Mouse (Mus musculus) right cerebral cortex, postnatal 36 days (tissue): ENCODE measurements around the gene C77080.

ENCODE experiments used
- DNase-seq, 2 experiments: peaks; one replicate each; pipeline ENCODE4 v3.0.0; 2022; ENCODE audit warnings: low spot score in 2 of 2, mixed read lengths in 1 of 2

C77080 gene

DNA sequence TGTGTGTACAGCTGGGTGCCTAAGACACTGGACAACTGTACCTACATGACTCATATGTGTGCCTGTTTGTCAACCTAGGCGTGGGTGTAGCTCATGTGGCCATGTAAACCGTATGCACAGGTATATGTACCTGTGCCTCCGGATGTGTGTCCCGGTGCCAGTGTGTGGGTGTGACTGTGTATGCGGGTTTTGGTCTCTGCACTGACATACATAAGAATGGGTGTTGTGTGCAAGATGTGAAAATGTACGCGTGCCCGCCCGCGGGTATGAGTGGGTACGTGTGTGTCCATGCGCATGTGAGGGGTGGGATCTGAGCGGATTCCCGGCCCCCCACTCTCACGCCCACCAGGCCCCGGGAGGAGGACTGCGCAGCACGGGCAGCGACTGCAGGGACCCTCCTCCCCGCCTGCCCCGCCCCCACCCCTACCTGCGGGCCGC, 22.6 kb downstream of the C77080 start:
- no peak for DNase-seq

DNA sequence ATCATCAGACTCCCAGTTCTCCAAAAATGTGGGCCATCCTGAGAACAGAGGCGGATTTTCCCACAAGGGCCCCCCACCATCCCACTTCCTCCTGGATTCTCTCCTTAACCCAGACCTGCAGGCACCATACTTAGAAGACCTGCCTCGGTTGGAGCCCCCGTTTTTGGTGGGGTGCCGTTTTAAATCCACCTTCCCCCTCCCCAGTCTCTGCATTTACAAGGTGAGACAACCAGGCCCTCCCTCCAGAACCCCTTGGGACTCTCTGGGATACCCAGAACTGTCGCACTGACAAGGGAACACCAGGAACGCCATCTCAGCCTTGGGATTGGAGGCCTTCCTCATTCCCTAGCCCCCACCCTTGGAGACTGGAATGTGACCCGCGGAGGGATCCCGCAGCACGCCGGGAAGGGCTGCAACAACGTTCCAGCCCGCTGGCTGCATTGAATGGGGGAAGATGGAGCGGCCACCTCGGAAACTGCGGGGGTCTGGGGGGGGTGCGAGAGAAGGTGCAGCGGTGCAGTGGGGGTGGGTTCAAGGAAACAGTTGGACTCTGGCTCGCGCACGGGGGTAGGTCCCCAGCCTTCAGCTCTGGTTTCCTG, 23.3 kb downstream of the C77080 start:
- no peak for DNase-seq

DNA sequence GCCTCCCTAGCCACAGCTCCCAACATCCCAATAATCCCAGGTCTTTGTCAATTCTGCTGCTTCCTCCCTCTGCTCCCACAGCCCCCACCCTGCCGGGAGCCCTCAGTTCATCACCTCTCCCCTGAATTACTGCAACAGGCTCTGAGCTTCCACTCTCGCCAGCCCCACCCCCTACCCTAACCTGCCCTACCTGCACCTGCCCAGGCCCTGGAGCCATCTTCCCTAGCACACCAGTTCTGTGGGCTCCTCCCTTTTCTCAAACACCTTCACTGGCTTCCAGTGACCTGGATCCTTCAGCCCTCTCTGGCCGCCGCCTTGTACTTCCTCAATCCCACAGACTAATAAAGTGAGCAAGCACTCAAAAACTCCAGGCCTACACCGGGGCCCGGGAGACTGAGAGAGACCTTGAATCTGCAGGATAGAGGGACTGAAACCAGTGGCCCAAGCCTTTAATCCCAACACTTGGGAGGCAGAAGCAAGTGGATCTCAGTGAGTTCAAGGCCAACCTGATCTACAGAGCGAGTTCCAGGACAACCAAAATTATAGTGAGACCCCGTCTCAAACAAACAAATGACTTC, 24.9 kb downstream of the C77080 start:
- DNase-seq, result no peak

DNA sequence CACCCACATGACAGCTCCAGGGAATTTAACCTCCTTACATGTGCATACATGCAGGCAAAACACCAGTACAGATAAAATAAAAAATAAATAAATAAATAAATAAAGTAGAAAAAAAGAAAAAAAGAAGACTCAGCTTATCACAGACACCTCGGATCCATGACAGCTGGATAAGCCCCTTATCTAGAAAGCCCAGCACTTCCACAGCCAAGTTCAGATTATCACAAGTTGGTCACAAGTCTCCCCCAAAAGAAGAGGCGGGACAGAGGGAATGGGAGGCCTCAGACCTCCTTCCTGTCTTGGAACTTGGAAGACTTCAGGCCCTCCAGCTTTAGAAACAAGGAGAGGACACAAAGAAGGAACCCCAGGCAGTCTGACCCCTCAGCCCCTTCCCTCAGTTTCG, 26.1 kb downstream of the C77080 start:
- DNase-seq, result no peak

DNA sequence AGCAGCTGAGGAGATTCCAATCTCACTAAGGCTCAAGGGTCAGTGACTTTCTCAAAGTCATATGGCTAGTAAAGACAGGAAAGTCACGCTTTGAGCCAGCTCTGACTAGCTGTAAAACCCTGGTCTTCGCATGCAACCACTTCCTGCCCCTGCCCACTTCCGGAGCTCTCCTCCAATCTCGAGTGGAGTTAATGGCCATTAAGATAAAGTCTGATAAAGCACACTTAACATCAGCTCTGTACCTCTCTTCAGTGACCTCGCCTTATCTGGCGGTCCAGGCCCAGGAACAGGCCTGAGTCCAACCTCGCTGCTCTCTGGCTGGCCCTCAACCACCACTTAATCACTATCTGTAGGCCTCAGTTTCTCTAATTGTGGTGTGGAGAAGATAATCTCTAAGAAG, 26.7 kb downstream of the C77080 start:
- DNase-seq, result no peak

DNA sequence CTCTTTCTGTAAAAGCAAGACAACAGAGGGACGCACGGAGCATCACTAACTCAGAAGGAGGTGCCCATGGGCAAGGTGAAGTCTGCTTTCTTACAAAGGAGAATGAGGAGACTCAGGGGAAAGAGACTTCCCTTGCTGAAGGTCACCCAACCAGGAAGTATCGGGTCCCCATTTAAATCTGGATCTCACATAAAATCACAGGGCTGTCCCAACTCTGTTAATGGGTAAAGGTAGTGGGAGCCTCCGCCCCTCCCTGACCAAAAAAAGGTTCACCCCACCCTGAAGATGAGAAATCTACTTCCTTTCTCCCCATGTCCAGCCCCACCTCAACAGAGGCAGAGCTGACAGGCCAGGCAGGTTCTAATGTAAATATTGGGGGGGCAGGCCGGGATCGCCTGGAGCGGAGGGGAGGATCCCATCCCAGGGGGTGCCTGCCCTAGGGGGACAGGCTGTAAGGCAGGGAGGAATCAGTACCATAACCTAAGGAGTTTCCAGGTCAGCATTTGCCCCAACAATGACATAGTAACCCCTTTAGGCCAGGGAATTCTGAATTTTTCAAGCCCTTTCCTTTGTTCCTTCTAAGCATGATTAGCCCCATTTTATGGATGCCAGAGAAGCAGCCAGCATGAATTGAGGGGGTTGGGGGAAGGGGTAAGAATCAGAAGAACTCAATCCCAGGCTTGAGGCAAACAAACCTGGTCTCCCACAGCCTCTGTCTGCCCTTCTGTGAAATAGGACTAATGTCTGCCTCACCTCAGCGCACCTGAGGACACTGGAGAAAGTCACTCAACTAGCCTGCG, 28.4 kb downstream of the C77080 start:
- DNase-seq, result no peak

DNA sequence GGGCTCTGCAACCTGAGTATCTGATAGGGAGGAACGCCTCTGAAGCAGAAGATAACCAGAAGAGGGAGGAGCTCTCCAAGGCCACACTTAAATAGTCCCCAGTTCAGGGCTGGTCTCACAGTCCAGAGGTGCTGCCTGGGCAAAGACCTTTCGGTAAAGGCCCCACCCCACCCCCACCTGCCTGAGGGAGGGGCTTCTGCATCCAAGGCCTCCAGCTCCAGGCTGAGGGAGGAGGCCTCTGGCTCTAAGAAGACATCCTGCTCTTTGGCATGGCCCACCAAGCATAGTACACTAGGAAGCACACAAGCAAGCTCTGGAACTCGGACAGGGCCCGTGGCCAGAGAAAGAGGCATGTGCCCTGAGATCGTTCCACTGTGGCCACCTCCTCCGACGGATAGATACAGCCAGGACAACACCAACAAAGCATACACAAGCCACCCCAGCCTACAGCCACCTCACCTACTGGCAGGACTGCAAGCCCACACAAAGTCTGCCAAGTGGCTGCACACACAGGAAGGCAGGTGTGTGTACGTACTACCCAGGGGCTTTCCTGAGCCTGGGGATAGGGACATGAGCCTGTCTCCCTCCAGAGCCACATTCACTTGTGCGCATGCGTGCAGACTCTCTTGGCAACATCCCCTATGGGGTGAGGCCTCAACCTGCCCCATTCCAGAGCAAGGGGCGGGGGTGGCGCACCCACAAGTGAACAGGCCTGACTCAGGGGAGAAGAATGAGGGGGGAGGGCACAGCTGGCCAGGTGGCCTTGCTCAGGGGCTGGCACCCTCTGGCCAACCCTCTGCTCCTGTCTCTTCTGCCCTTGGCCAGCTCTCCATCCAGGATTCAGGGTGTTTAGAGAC, 29.4 kb downstream of the C77080 start:
- DNase-seq, result no peak

DNA sequence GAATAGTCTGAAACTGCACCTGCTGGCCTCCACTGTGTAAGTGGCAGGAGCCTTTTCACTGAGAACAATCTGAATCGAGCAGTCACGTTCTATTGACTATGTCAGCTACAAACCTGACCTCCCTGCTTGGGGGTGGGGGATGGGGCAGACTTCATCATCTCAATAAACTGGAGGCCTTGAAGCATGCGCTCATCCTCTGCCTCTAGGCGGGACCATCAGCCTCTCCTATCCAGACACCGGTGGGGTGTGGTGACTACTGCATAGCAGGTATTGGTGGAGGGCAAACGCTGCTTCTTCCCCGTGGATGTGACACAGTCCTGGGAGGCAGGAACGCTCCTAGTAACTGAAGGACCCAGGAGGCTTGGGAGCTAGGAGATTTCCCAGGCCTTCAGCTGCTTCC, 30.3 kb downstream of the C77080 start:
- DNase-seq, result no peak

DNA sequence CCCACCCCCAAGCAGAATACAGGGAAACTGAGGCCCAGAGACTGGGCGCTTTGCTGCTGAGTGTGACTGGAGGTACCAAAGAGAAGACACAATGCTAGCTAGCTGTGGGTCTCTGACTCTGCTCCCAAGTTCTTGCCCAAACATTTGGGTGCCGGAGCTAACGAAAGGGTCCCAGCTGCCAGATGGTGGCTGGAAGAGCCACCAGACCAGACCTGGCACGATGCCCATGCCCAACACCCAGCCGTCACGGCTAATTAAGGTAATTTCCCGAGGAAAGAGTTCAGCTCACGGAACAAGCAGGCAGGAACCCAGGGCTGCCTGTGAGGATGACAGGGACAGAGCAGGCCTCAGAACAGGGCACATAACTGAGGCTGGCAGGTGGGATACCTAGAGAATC, 33.2 kb downstream of the C77080 start:
- DNase-seq, result no peak

DNA sequence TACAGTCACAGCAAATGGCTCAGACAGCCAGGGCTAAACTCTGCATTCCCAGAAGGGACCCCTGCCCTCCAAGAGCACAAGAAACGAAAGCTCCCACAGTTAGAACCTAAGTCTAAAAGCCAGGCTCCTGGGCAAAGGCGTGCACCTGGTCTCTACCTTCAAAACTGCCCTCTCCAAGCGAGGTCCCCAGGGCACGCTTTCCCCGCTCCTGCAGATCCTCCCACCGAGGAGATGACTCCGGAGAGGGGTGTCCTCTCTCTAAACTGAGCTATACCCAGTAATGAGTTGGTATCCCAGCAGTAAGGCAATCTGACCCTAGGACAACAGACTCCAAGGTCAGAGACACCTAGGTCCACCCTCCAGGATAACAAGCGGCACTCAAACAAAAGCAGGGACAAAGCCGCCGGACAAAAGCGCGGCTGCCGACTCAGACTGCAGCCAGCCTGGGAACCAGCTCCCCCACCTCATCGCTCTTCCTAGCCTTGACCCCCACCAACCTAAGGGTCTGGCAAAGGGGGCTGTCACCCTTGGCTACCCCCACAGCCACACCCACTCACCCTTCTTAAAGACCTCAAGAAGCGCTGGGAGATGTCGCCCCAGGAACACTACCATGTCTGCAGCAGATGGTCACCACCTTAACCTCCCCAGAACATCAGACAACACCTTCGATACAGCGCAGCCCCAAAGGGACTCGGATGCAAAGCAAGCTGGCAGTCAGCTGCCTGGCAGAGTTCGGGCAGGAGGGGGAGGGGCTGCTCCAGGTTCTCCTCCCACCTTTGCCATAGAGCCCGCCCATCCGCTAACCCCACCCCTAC, 33.8 kb downstream of the C77080 start:
- DNase-seq, result no peak

DNA sequence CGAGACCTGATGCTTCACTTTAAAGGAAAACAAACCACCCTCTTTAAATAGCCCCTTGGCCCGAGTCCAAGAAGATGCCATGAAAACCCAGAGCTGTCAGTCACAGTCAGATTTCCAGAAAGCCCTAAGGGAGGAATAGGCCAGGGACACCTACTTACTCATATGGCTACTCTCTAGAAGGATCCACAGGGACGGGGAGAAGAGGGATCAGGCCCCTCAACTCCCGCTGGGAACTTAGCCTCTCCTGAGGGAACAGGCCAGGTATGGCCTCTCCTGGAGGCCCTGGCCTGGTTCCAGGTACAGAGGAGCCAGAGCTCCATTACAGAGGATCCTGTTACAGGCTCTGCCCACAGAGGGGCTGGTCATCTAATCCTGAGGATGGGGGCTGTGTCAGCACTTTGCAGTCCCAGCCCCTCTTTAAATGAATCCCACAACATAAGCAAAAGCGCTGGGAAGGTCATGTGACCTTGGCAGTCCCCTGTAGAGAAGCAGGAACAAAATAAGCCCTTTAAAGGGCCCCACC, 34.7 kb downstream of the C77080 start:
- DNase-seq, result no peak

DNA sequence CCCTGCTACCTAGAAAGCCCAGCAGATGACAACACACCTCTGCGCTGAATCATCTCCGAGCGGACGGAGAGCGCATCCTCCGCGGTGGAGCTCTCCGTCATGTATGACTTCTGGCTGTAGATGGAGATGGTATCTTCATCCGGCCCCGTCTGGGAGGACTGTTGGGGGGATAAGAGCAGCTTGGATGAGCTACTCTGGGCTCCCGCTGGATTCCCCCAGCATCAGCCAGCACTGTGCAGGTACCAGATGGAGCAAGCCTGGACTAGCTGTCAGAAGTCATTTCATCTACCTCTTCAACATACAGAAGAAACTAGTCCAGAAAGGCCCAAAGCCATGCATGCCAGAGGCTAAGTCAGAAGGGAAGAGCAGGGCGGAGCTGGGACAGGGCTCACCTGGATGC, 35.9 kb downstream of the C77080 start:
- no peak for DNase-seq

DNA sequence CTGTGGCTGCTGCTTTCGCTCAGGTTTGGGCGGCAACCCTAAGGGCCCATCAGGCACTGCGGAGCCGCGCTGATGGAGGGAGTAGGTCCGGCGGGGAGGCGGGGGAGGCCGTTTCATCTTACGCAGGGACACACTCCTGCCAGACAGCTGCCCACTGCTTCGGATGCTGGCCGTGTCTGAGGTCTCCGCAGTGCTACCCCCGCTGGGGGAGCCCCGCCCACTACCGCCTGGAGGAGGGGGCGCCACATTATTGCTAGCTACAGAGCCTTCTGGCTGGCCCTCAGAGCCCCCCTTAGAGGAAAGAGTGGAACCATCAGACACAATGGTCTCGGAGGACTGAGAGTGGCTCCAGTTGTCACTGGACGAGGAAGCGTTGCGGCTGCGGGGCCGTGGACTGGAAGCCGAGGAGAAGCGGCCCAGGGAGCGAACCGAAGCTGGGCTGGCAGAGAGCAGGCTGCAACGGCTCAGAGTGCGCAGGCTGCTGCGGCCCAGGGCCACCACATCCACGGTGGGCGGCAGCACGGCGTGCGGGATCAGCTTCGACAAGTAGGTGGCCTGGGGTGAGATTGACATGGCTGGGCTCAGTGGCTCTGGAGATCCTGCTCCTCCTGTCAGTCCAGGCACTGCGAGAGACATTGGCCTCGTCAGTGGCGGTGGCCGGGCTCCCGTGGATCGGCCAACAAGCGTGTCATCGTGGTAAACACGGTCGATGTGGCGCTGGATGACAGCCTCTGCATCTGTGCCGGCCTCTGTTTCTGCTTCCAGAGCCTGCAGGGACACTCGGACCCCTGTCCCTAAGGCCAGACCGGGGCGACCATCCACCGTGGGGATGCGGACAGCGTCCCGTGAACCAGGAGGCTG, 37.6 kb downstream of the C77080 start:
- DNase-seq, result no peak

DNA sequence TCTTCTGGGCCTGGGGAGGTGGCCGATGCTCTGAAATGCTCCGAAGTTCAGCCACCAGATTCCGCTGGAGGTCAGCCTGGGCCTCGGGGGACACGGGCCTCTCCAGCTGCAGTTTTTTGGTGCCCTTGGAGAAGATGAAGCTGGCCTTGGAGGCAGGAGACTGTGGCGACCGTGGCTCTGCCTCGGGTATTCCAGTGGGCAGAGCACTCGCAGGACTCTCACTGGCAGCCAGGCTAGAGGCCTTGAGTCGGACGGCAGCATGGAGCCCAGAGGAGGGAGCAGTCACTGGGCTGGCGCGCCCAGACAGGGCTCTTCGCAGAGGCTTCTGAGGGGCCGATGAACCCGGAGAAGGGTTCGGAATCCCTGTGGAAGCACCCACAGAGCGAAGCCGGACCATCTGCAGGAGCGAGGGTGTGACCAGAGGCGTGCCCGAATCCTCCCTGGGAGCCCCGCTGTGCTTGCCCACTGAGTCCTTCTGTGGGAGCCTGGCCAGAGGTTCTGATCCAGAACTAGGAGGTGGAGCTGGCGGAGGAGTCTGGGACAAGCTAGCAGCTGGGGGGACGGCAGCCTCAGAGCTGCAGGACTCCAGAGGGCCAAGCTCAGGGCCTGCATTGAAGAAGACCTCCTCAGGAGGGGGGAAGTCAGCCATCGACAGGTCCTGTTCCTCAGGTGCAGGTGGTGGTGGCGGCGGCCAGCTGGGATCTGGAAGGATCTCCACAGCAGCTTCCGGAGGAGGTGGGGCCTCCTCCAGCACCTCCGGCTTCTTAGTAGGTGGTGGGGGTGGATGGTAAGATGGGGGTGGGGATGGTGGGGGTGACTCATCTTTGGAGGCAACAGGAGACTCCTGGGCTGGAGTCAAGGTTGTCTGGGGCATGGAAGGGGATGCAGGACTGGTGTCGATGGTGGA, 38.9 kb downstream of the C77080 start:
- DNase-seq, result no peak

DNA sequence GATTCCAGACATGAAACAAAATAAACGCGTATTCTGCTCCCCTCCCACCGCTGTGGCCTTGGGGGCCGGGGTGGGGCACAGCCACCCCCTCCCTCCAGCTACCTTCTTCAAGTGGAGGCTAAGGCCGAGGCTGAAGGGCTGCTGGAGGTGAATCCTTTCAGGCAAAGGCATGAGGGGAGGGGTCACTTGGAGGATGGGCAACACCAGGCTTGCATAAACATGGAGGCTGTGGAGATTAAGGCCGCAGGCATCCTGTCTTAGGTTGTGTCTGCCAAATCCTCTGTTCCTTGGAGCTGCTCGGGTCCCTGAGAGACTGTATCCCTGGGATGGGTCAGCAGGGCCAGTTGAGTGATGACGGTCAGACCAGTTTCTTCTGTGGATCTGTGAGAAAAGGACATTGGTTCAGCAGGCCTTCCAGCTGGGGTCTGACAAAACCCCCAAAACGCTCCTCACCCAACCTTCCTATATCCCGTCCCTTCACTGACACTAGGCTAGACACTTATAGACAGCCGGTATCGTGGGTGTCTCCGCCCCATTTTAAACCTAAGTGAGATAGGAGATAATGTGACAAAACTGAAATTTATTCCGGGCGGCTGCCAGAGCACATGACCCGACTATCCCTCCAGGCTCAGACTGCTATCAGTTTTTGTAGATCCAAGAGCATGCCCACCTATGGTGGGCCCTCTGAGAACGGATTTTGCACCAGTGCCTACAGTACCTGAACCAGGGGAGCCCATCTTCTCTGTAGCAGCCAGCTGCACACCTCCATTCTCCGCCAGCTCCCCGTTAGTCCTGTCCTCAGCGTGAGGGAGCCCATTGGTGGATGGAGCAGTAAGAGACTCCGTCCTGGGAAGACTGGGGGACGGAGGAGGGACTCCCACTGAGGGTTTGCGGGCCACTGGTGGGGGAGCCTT, 39.9 kb downstream of the C77080 start:
- no peak for DNase-seq

DNA sequence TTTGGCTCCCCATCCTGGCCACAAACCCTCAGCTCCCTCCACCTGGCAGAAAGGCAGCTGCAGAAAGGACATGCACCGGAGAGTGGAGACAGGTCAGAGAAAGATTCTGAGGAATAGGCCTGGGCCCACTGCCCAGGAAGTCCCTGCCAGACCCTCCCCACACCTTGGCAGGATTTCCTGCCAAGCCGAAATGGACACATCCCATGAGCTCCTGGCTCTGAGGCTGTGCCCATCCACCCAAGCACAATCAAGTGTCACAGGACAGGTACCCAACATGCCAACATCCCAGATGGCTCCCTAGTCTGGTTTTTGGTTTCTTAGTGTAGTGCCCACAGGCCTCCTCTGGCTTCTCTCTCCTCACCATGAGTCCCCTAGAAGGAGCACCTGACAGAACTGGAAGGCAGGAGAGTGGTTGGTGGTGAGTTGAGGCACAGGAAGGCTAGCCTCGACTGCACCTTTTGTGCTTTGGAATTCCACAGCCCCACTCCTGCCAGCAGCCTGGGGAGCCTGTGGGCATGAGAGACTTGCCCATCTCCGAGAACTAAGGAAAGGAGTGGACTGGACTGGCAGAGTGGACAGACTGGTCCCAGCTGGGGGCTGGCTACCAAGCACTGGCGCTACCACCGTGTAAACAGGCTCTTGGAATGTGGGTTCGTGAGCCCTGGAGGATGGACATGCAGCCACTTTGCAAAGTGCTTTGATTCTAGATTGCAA, 40.7 kb downstream of the C77080 start:
- no peak for DNase-seq

DNA sequence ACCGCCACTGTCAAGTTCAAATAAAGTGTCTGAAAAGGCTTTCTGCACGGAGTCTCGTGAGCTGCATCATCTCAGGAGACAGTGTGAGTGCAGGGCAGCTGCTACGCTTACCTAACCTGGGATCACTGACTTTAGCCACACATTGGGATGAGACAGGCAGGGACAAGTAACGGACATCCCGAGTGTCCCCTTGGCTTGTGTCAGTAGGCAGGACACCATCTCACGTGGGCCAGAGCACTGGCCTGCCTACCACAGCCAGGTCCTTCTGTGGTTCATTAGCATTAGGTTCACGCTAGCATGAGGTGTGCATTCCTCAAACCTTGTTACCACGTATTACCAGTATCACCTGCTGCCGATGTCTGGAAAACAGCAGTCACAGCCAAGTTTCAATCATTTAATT, 42.0 kb downstream of the C77080 start:
- DNase-seq, result no peak
